Mouse (Mus musculus) testis, adult 2 months (tissue): ENCODE results near the gene Tmem150c.

Experiments
- CTCF ChIP-seq: fragments of 200-500 bp; IDR thresholded peaks from 2 replicates; pipeline ENCODE4 v1.5.1; 2012; ENCODE audit warnings: low read depth, mild to moderate bottlenecking, inconsistent platforms, low read length, moderate library complexity; ENCODE audit not compliant: control insufficient read depth, insufficient read depth, insufficient replicate concordance
- POLR2A ChIP-seq: fragments of 200-500 bp; IDR thresholded peaks from 2 replicates; pipeline ENCODE4 v1.6.1; 2012; ENCODE audit warnings: low read depth, mild to moderate bottlenecking, inconsistent platforms, low read length, moderate library complexity; ENCODE audit not compliant: control insufficient read depth

DNA sequence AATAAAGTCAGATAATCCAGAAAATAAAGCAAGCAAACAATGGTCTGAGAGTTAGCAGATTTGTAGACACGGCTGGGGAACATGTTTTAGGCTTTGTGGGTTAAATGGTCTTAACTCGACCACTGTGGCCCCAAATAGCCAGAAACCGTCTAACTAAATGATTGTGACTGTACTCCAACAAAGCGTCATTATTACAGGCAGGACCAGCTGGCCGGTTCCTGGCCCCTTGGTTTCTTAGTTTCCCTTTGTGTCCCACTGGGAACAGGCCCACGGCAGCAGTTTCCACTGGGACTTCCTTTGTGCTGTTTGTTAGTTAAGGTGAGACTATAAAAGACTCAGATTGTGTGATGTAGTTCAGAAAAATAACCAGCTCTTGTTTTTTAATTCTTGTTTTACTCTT, 100.9 kb downstream of the Tmem150c start:
- TF ChIP-seq POLR2A (no peak), CTCF (no peak)
